Mouse (Mus musculus): Measurements from ENCODE around the gene Nkap. TPM values are rescaled to one million over a fixed set of nuclear protein-coding genes. Genes with fewer than 3 reads are reported as not detected.
"Not testable (repeated sequence)": the region's sequence is repeated elsewhere in the genome, so short reads cannot be mapped to it uniquely, and the experiment has no call there.

The Nkap gene
- total RNA-seq, 4 experiments from 2014 or later: 12.1 to 14.0 (median 12.6) TPM

GRCm38 (mm10) chrX:37157839-37158238, 31.2 kb downstream of the Nkap start:
- DNase-seq (ENCODE audit: low spot score in 2 of 2): no peak

GRCm38 (mm10) chrX:37161169-37161568, 34.6 kb downstream of the Nkap start:
- no peak for DNase-seq (ENCODE audit: low spot score in 2 of 2)

GRCm38 (mm10) chrX:37163115-37163514, 36.5 kb downstream of the Nkap start:
- DNase-seq (ENCODE audit: low spot score in 2 of 2): no peak

- no peak for DNase-seq (ENCODE audit: low spot score in 2 of 2)
Observed at GRCm38 (mm10) chrX:37167085-37167484, 40.5 kb downstream of the Nkap start.

- no peak for DNase-seq (ENCODE audit: low spot score in 2 of 2)
Observed at GRCm38 (mm10) chrX:37168742-37169141, 42.1 kb downstream of the Nkap start, which contains the start of gene Akap14. Gene Akap14 (minus strand): TSS chrX:37168842.

- not testable (repeated sequence) for DNase-seq (ENCODE audit: low spot score in 2 of 2)
Observed at GRCm38 (mm10) chrX:37184401-37184800, 57.8 kb downstream of the Nkap start.

- DNase-seq (ENCODE audit: low spot score in 2 of 2): peak in 1 of 2 experiments; percentile 2
Observed at GRCm38 (mm10) chrX:37190755-37191104, 64.1 kb downstream of the Nkap start.

- peak; percentile 68 to 76 for DNase-seq (ENCODE audit: low spot score in 2 of 2)
Observed at GRCm38 (mm10) chrX:37191105-37191743, 64.6 kb downstream of the Nkap start, which contains the start of the genes Ndufa1 and Rnf113a1. Gene Ndufa1 (minus strand): TSS chrX:37191163. Gene Rnf113a1 (plus strand): TSS chrX:37191245.

- DNase-seq (ENCODE audit: low spot score in 2 of 2): peak in 1 of 2 experiments; percentile 15
Observed at GRCm38 (mm10) chrX:37191744-37192379, 65.3 kb downstream of the Nkap start.

- DNase-seq (ENCODE audit: low spot score in 2 of 2): no peak
Observed at GRCm38 (mm10) chrX:37198676-37199075, 72.1 kb downstream of the Nkap start.

Other genes starting within 250 kb of the Nkap start
- gene Nkrf, start 223.9 kb upstream of the Nkap start, total RNA-seq (2022): 10 to 100 TPM; 26.9 to 32.9 (median 31.2) TPM
- 10 to 100 TPM; 58.3 to 63.0 (median 59.2) TPM for gene Sept6, start 135.0 kb upstream of the Nkap start, total RNA-seq (2022)
- not detected for gene Sowahd, start 78.0 kb upstream of the Nkap start, total RNA-seq (2022)
- gene Rpl39, start 41.4 kb upstream of the Nkap start, total RNA-seq (2022): 100 to 1,000 TPM; 240 to 296 (median 268) TPM
- gene Upf3b, start 16.5 kb upstream of the Nkap start, total RNA-seq (2022): 10 to 100 TPM; 18.1 to 20.1 (median 19.6) TPM
- under 1 TPM in 1 of 4 experiments, not detected in 3; 0.20 TPM for gene Akap14, start 42.0 kb downstream of the Nkap start, total RNA-seq (2022)
- 100 to 1,000 TPM; 160 to 253 (median 215) TPM for gene Ndufa1, start 64.4 kb downstream of the Nkap start, total RNA-seq (2022)
- 1 to 10 TPM; 6.7 to 8.2 (median 7.6) TPM for gene Rnf113a1, start 64.5 kb downstream of the Nkap start, total RNA-seq (2022)
- gene Gm9, start 84.2 kb downstream of the Nkap start, total RNA-seq (2022): not detected
- not detected for gene Rhox1, start 95.5 kb downstream of the Nkap start, total RNA-seq (2022)
- gene Rhox2a, start 118.2 kb downstream of the Nkap start, total RNA-seq (2022): not detected
- gene Rhox3a, start 123.1 kb downstream of the Nkap start, total RNA-seq (2022): not detected
- gene Rhox4a, start 138.5 kb downstream of the Nkap start, total RNA-seq (2022): not detected

Data from left cerebral cortex, adult 8-10 months (tissue).